Mouse (Mus musculus): ENCODE measurements around the gene Nmt1. TPM values are rescaled to one million over a fixed set of nuclear protein-coding genes. Genes with fewer than 3 reads are reported as not detected.

The Nmt1 gene
- polyA plus RNA-seq, 1 experiment from 2014 or later, result 47.1 TPM

DNA sequence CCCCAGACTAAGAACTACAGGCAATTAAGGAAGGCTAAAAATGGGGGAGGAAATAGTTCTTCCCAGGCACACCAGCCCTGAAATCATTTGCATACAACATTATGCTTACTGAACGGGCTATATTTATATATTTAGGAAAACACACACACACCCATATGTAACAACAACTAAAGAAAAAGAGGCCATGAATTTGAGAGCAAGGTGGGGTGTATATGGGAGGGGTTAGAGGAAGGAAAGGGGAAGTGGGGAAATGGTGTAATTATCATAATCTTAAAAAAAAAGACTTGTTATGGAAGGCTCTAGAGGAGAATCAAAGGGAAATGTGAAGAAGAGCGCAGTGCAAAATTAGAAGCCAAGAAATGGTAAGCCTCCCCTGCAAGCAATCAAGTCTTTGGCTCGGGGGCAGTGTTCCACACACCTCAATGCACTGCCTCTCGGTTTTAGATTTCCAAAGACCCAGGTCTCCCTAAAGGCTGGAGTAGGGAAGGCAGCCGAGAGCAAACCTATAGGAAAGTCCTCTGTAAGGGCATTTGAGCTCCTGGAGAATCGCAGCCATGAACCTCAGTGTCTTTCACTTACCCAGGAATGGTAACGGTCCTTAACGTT lies 317 bp upstream of the Nmt1 start:
- Histone ChIP-seq H3K27ac (peak overlapping the region; percentile 94), H3K36me3 (peaks cover 33% of the 10 kb centered on the region), H3K9me3 (no peaks in the 10 kb centered on the region), H3K4me3 (peak overlapping the region; percentile 80), H3K4me1 (replicated peaks) (peaks cover 27% of the 10 kb centered on the region), H3K27me3 (ENCODE audit: insufficient read depth, poor library complexity, severe bottlenecking) (no peaks in the 10 kb centered on the region)
- 15% methylated on average over 8 of the region's 8 CpGs for WGBS
- no peak for DNase-seq (ENCODE audit: low spot score)

DNA sequence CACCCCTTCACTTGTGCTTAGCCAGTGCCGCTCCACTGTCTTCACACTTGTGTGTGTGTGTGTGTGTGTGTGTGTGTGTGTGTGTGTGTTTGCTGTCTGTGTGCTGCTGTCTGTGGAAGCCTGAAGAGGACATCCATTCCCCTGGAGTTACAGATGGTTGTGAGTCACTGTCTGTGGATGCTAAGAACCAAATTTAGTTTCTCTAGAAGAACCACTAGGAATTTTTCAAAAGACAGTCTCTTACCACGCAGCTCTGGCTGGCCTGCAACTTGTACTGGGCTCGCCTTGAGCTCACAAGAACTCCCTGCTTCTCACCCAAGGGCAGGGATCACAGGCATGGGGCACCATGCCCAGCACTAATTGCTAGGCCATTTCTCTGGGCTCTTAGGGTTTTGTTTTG lies 5.0 kb downstream of the Nmt1 start:
- H3K4me1 ChIP-seq (replicated peaks), result peaks cover 14% of the 10 kb centered on the region
- no peak for DNase-seq (ENCODE audit: low spot score)
- no peaks in the 10 kb centered on the region for H3K27me3 ChIP-seq (ENCODE audit: insufficient read depth, poor library complexity, severe bottlenecking)
- WGBS, result 92% methylated on average over 3 of the region's 3 CpGs
- H3K36me3 ChIP-seq, result peaks cover 51% of the 10 kb centered on the region
- no peak overlapping the region for H3K4me3 ChIP-seq
- H3K27ac ChIP-seq, result no peak overlapping the region
- H3K9me3 ChIP-seq, result no peaks in the 10 kb centered on the region

GRCm38 (mm10) chr11:103035007-103035406 lies 7.0 kb downstream of the Nmt1 start:
- Histone ChIP-seq H3K9me3 (no peaks in the 10 kb centered on the region), H3K4me1 (replicated peaks) (peaks cover 2% of the 10 kb centered on the region), H3K36me3 (peaks cover 69% of the 10 kb centered on the region), H3K27ac (no peak overlapping the region), H3K27me3 (ENCODE audit: insufficient read depth, poor library complexity, severe bottlenecking) (no peaks in the 10 kb centered on the region), H3K4me3 (no peak overlapping the region)
- no peak for DNase-seq (ENCODE audit: low spot score)
- 88% methylated on average over 6 of the region's 6 CpGs for WGBS

DNA sequence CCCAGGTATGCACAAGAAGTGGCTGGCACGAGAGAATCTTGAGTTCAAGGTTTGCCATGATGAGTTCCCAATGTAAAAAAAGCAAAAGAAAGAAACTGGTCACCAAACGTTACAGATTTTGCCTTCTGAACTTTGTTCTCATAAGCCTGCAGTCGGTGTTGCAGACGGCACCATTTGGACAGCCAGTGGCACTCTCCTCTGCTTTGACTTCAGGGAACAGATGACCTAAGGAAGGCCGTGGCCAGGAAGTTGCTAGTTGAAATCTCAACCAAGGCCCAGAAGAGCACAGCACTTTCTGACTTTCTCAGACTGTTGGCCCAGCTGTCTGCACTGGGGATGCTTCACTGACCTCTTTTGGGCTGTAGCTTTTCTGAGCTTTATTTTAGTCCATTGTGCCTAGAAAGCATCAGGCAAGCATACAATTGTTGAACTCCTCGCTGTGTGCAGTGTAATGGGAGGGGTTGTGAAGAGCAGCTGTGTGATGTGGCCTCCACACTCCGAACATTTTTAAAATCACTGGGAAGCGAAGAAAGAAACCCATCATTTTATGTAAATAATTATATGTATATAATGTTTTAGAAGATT lies 9.0 kb downstream of the Nmt1 start:
- Histone ChIP-seq H3K4me1 (replicated peaks) (no peaks in the 10 kb centered on the region), H3K9me3 (no peaks in the 10 kb centered on the region), H3K4me3 (no peak overlapping the region), H3K27ac (no peak overlapping the region), H3K27me3 (ENCODE audit: insufficient read depth, poor library complexity, severe bottlenecking) (no peaks in the 10 kb centered on the region), H3K36me3 (peaks cover 71% of the 10 kb centered on the region)
- 88% methylated on average over 8 of the region's 8 CpGs for WGBS
- no peak for DNase-seq (ENCODE audit: low spot score)

- no peaks in the 10 kb centered on the region for H3K4me1 ChIP-seq (replicated peaks)
- H3K27me3 ChIP-seq (ENCODE audit: insufficient read depth, poor library complexity, severe bottlenecking), result no peaks in the 10 kb centered on the region
- no peak overlapping the region for H3K4me3 ChIP-seq
- peaks cover 72% of the 10 kb centered on the region for H3K36me3 ChIP-seq
- DNase-seq (ENCODE audit: low spot score), result no peak
- H3K9me3 ChIP-seq, result no peaks in the 10 kb centered on the region
- 93% methylated on average over 6 of the region's 6 CpGs for WGBS
- H3K27ac ChIP-seq, result no peak overlapping the region
Observed at GRCm38 (mm10) chr11:103038037-103038436, 10.0 kb downstream of the Nmt1 start.

- H3K9me3 ChIP-seq, result no peaks in the 10 kb centered on the region
- H3K4me3 ChIP-seq, result no peak overlapping the region
- DNase-seq (ENCODE audit: low spot score), result no peak
- H3K36me3 ChIP-seq, result peaks cover 84% of the 10 kb centered on the region
- no peak overlapping the region for H3K27ac ChIP-seq
- H3K27me3 ChIP-seq (ENCODE audit: insufficient read depth, poor library complexity, severe bottlenecking), result no peaks in the 10 kb centered on the region
- 85% methylated on average over 4 of the region's 4 CpGs for WGBS
- H3K4me1 ChIP-seq (replicated peaks), result no peaks in the 10 kb centered on the region
Observed at GRCm38 (mm10) chr11:103042828-103043227, 14.8 kb downstream of the Nmt1 start.

DNA sequence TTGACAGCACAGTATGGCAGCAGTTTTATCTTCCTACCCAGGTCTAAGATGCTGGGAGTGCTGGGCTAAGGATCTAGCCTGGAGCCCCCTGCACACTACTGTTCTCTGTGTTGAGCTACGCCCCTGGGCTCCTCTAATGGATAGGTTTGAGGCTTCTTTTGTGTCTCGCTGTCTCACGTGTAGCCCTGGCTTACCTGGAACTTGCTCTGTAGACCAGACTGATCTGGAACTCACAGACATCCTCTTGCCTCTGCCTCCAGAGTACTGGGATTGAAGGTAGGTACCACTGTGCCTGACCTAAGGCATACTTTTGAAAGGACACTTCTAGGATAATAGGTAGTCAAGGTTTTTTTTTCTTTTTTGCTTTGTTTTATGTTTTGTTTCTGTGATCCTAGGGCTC lies 16.0 kb downstream of the Nmt1 start:
- Histone ChIP-seq H3K4me3 (no peak overlapping the region), H3K27ac (no peak overlapping the region), H3K36me3 (peaks cover 73% of the 10 kb centered on the region), H3K4me1 (replicated peaks) (no peaks in the 10 kb centered on the region), H3K9me3 (no peaks in the 10 kb centered on the region), H3K27me3 (ENCODE audit: insufficient read depth, poor library complexity, severe bottlenecking) (no peaks in the 10 kb centered on the region)
- 98% methylated on average over 3 of the region's 3 CpGs for WGBS
- DNase-seq (ENCODE audit: low spot score), result no peak

DNA sequence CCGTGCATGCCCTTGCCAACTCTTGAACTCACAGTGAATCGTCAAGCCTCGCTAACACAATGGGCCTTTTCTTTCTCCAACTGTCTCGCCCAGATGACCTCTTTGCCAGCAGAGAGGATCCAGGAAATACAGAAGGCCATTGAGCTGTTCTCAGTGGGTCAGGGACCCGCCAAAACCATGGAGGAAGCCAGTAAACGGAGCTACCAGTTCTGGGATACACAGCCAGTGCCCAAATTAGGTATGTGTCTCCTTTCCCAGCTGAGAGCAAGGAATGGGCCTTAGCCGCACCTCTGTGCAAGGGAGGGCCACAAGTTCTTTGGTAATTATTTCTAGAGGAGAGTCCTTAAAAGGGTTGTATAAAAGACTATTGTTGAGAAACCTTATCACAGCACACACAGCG lies 18.3 kb downstream of the Nmt1 start:
- DNase-seq (ENCODE audit: low spot score), result no peak
- H3K27me3 ChIP-seq (ENCODE audit: insufficient read depth, poor library complexity, severe bottlenecking), result no peaks in the 10 kb centered on the region
- no peak overlapping the region for H3K27ac ChIP-seq
- WGBS, result 60% methylated on average over 8 of the region's 8 CpGs
- no peaks in the 10 kb centered on the region for H3K4me1 ChIP-seq (replicated peaks)
- H3K36me3 ChIP-seq, result peaks cover 78% of the 10 kb centered on the region
- no peaks in the 10 kb centered on the region for H3K9me3 ChIP-seq
- no peak overlapping the region for H3K4me3 ChIP-seq

DNA sequence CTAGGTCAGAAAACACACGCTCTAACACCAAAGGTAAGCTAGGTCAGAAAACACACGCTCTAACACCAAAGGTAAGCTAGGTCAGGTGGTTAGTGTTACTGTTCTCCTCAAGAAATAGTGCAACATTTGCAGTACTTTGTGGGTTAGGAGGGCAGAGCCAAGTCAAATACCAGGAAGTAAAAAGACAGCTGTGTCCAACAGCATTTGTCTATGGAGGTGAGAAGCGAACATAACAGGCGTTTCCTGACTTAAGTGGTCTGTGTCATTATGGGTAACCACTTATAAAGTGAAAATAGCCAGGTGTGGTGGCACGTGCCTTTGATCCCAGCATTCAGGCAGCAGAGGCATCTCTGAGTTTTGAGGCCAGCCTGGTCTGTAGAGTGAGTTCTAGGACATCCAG lies 21.6 kb downstream of the Nmt1 start:
- Histone ChIP-seq H3K36me3 (peaks cover 81% of the 10 kb centered on the region), H3K27ac (no peak overlapping the region), H3K9me3 (no peaks in the 10 kb centered on the region), H3K27me3 (ENCODE audit: insufficient read depth, poor library complexity, severe bottlenecking) (no peaks in the 10 kb centered on the region), H3K4me3 (no peak overlapping the region), H3K4me1 (replicated peaks) (no peaks in the 10 kb centered on the region)
- DNase-seq (ENCODE audit: low spot score), result no peak
- 95% methylated on average over 5 of the region's 5 CpGs for WGBS

DNA sequence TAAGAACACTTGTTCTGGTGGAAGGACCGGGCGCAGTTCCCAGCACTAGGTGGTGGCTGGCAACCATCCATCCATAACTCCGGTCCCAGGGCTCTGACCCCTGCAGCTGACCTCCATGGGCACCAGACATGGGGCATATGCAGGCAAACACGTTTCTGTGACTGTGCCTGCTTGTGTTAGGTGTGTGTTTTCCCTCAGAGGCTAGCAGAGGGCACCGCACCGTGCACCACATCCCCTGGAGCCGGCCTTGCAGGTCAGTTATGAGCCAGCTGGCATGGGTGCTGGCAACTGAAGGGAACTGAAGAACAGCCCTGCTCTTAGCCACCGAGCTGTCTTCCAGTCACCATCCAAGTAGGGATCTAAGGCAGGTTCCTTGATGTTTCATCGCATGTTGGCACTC lies 22.2 kb downstream of the Nmt1 start:
- Histone ChIP-seq H3K27me3 (ENCODE audit: insufficient read depth, poor library complexity, severe bottlenecking) (no peaks in the 10 kb centered on the region), H3K9me3 (no peaks in the 10 kb centered on the region), H3K4me1 (replicated peaks) (no peaks in the 10 kb centered on the region), H3K27ac (no peak overlapping the region), H3K4me3 (no peak overlapping the region), H3K36me3 (peaks cover 77% of the 10 kb centered on the region)
- WGBS, result 94% methylated on average over 9 of the region's 9 CpGs
- no peak for DNase-seq (ENCODE audit: low spot score)

DNA sequence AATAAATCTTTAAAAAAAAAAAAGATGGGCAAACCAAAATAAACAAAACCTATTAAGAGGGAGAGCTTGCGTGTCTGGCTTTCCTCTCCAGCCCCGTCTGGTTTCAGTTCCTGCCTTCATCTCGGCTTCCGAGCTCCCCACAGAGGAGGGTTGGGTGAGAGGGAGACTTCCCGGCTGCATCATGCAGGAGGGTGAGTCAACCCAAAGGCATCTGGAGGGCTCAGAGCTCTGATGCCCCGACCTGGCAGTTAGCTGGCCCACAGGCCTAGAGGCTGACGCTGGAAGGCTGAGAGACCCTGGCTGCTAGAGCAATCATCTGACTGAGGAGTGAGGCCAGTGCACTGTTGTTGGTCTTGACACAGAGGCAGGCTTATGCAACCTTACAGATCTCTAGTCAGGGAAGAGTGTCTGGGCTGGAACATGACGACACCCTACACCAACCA lies 23.3 kb downstream of the Nmt1 start:
- no peak for DNase-seq (ENCODE audit: low spot score)
- Histone ChIP-seq H3K36me3 (peaks cover 77% of the 10 kb centered on the region), H3K4me1 (replicated peaks) (no peaks in the 10 kb centered on the region), H3K4me3 (no peak overlapping the region), H3K9me3 (no peaks in the 10 kb centered on the region), H3K27me3 (ENCODE audit: insufficient read depth, poor library complexity, severe bottlenecking) (no peaks in the 10 kb centered on the region), H3K27ac (no peak overlapping the region)
- 81% methylated on average over 8 of the region's 8 CpGs for WGBS

- H3K36me3 ChIP-seq, result peaks cover 78% of the 10 kb centered on the region
- no peaks in the 10 kb centered on the region for H3K27me3 ChIP-seq (ENCODE audit: insufficient read depth, poor library complexity, severe bottlenecking)
- H3K27ac ChIP-seq, result no peak overlapping the region
- no peak overlapping the region for H3K4me3 ChIP-seq
- H3K4me1 ChIP-seq (replicated peaks), result no peaks in the 10 kb centered on the region
- DNase-seq (ENCODE audit: low spot score), result no peak
- 89% methylated on average over 6 of the region's 6 CpGs for WGBS
- no peaks in the 10 kb centered on the region for H3K9me3 ChIP-seq
Observed at GRCm38 (mm10) chr11:103052078-103052477, 24.1 kb downstream of the Nmt1 start.

DNA sequence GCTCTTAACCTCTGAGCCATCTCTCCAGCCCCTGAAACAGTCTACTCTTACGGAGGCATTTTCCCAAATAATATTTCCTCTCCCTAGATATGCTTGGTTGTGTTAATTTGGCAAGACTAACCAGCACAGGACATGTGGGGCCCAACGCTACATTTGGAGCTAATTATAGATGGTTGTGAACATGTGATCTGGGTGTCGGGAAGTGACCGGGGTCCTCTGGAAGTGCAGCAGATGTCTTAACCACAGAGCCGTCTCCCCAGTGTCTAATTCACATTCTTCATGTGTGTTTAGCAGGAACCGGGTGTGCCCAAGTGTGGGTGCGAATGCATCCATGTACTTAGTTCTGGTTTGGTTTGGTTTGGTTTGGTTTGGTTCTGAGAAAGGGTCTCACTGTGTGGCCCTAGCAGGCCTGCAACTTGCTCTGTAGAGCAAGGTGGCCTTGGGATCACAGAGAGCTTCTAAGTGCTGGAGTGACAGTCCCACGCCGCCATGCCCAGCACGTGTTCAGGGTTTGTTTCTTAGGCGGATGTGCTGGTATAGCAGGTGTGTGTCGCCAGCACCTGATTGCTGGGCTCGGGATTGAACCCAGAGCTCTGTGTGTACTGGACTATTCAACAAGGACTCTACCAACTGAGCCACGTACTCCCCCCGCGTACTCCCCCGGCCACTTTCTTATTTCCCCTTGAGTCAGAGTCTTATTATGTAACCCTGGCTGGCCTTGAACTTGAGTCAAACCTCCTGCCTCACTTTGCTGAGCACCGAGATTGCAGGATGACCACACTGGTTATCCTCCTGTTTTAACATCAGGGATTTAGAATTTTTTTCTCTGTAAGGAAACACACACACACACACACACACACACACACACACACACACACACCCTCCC lies 25.4 kb downstream of the Nmt1 start:
- WGBS, result 95% methylated on average over 18 of the region's 18 CpGs
- Histone ChIP-seq H3K36me3 (peaks cover 84% of the 10 kb centered on the region), H3K4me1 (replicated peaks) (no peaks in the 10 kb centered on the region), H3K27ac (no peak overlapping the region), H3K27me3 (ENCODE audit: insufficient read depth, poor library complexity, severe bottlenecking) (no peaks in the 10 kb centered on the region), H3K4me3 (no peak overlapping the region), H3K9me3 (no peaks in the 10 kb centered on the region)
- DNase-seq (ENCODE audit: low spot score), result no peak

Measured in hindbrain, embryonic 10.5 days (tissue).